Mouse (Mus musculus) limb, embryonic 12.5 days (tissue): ENCODE data around the gene Lats2. TPM values are rescaled to one million over a fixed set of nuclear protein-coding genes. Genes with fewer than 3 reads are reported as not detected.
"Not testable (repeated sequence)": the region's sequence is repeated elsewhere in the genome, so short reads cannot be mapped to it uniquely, and the experiment has no call there.

ENCODE experiments used
- ATAC-seq: fragments of 200-750 bp; cut with Nextera tagmentation; 2 replicates; pipeline ENCODE4 v1.8.0; 2017; ENCODE audit warnings: low read depth, moderate TSS enrichment; ENCODE audit not compliant: insufficient number of reproducible peaks, insufficient read depth, low FRiP score, low TSS enrichment
- H3K27ac ChIP-seq: fragments of 300-500 bp; sonication (generic); 2 replicates; pipeline ENCODE4 v1.5.1; 2016; ENCODE audit warnings: mild to moderate bottlenecking, moderate library complexity
- H3K27me3 ChIP-seq: fragments of 300-500 bp; sonication (generic); 2 replicates; pipeline ENCODE4 v1.6.1; 2016; ENCODE audit warnings: mild to moderate bottlenecking, moderate library complexity
- H3K36me3 ChIP-seq: fragments of 300-500 bp; sonication (generic); 2 replicates; pipeline ENCODE4 v1.6.1; 2016; ENCODE audit warnings: mild to moderate bottlenecking, moderate library complexity
- H3K4me1 ChIP-seq: fragments of 300-500 bp; sonication (generic); replicated peaks from 2 replicates; pipeline ENCODE4 v1.6.1; 2016
- H3K4me2 ChIP-seq: fragments of 300-500 bp; sonication (generic); 2 replicates; pipeline ENCODE4 v1.6.1; 2016; ENCODE audit warnings: mild to moderate bottlenecking, moderate library complexity
- H3K4me3 ChIP-seq: fragments of 300-500 bp; sonication (generic); replicated peaks from 2 replicates; pipeline ENCODE4 v1.5.1; 2016; ENCODE audit warnings: mild to moderate bottlenecking
- H3K9ac ChIP-seq: fragments of 300-500 bp; sonication (generic); replicated peaks from 2 replicates; pipeline ENCODE4 v1.6.1; 2016; ENCODE audit warnings: mild to moderate bottlenecking, moderate library complexity
- H3K9me3 ChIP-seq: fragments of 300-500 bp; sonication (generic); 2 replicates; pipeline ENCODE4 v1.6.1; 2016; ENCODE audit warnings: mild to moderate bottlenecking, moderate library complexity
- WGBS: fragments of 180-500 bp; shearing (Covaris S2); methylation state at CpG from one replicate; pipeline ENCODE4 v1.1.7; 2016; 5-methylcytosine and 5-hydroxymethylcytosine counted together
- polyA plus RNA-seq: library from polyadenylated mRNA; unstranded; fragments of >200 nt; fragmentation: Nextera tagmentation; extraction: Ambion mirVana; gene quantifications from 2 replicates; pipeline ENCODE4 v1.2.1, GENCODE M21; 2016

Lats2 gene
- polyA plus RNA-seq, 1 experiment from 2014 or later: 29.6 TPM

DNA sequence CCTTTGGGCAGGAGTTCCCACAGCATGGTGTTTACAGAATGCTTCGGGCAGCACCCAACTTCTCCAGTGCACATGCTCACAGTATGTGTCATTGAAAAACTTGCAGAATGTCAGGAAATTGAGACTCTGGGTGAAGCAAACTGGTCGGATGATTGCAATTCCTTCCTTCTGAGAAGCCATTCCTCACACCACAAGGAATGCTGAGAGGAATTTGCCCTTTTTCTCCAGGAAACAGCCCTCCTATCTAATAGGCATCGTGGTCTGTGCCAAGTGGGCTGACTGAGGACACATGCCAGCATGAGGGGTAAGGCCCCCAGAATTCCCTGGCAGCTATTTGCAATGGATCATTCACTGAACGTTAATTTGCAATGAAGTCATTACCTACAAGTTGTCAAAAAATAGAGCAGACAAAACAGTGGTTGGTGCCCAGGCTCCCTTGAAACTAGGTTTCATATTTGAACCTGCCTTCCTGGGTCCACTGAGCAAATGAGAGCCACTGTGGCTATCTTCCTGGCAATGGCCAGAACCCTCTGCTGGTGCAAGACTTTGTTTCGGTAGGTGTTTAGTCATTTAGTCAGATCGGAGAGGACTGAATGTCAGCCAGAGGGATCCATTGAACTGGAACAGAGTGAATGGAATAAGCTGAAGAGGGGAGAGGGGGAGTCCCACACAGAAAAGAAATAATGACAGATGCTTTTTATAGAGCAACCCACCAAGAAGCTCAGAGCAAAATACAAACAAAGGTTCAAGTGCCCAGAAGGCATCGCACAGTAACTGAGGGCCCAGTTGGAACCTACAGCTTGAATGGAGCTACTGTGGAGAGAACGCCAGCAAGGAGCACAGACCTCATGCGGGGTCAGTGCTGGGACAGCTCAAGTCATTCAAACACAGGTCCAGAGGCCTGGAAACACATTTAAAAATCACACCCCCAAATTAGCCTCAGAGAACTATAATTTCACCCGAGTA lies 2.5 kb upstream of the Lats2 start:
- no peak for ATAC-seq
- WGBS: 75% methylated on average over 10 of the region's 10 CpGs
- Histone ChIP-seq H3K27me3 (no peaks in the 10 kb centered on the region), H3K9me3 (no peaks in the 10 kb centered on the region), H3K36me3 (no peaks in the 10 kb centered on the region), H3K4me2 (no peak overlapping the region), H3K4me1 (peaks cover 3% of the 10 kb centered on the region; the same call in 1 of the 2 replicates), H3K4me3 (no peak overlapping the region), H3K9ac (no peak overlapping the region), H3K27ac (no peak overlapping the region; the same call in 1 of the 2 replicates)

DNA sequence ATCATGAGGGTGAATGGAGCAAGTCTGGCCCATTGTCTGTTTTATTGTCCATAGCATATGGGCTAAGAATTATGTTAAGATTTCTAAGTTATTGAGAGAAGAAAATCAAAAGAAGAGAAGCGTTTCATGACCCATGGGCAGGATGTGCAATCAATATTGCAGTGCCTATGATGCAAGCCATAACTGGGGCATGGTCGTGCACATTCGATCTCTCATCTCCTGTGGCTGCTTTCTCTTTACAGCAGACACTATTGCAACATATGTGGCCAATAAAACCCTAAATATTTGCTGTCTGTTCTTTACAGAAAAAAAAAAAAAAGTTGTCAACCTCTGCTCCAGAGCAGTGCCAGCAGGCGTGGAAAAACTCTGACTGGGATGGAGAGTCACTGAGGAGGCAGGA lies 2.1 kb downstream of the Lats2 start:
- Histone ChIP-seq H3K36me3 (no peaks in the 10 kb centered on the region), H3K4me2 (no peak overlapping the region), H3K9me3 (no peaks in the 10 kb centered on the region), H3K9ac (no peak overlapping the region), H3K27ac (no peak overlapping the region), H3K4me3 (no peak overlapping the region), H3K4me1 (peaks cover 3% of the 10 kb centered on the region; the same call in 1 of the 2 replicates), H3K27me3 (no peaks in the 10 kb centered on the region)
- 75% methylated on average over 4 of the region's 4 CpGs for WGBS
- no peak for ATAC-seq

DNA sequence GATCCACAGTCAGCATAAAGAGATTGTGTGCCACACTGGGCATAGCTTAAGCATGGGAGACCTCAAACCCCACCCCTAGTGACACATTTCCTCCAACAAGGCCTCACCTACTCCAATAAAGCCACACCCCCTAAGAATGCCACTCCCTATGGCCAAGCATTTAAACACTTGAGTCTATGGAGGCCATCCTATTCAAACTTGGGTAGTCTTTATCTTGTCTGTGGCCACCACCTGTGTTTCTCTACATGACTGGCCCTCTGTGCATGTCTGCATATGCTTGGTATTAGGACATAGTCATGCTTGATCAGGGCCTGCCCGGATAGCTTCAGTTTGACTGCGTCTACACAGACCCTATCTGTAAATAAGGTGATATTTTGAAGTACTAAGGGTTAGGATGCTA lies 2.5 kb downstream of the Lats2 start:
- peaks cover 3% of the 10 kb centered on the region; the same call in 1 of the 2 replicates for H3K4me1 ChIP-seq
- ATAC-seq: no peak
- no peaks in the 10 kb centered on the region for H3K27me3 ChIP-seq
- no peak overlapping the region for H3K27ac ChIP-seq
- 92% methylated on average over 2 of the region's 2 CpGs for WGBS
- H3K4me2 ChIP-seq: no peak overlapping the region
- no peaks in the 10 kb centered on the region for H3K9me3 ChIP-seq
- no peak overlapping the region for H3K9ac ChIP-seq
- no peaks in the 10 kb centered on the region for H3K36me3 ChIP-seq
- H3K4me3 ChIP-seq: no peak overlapping the region

DNA sequence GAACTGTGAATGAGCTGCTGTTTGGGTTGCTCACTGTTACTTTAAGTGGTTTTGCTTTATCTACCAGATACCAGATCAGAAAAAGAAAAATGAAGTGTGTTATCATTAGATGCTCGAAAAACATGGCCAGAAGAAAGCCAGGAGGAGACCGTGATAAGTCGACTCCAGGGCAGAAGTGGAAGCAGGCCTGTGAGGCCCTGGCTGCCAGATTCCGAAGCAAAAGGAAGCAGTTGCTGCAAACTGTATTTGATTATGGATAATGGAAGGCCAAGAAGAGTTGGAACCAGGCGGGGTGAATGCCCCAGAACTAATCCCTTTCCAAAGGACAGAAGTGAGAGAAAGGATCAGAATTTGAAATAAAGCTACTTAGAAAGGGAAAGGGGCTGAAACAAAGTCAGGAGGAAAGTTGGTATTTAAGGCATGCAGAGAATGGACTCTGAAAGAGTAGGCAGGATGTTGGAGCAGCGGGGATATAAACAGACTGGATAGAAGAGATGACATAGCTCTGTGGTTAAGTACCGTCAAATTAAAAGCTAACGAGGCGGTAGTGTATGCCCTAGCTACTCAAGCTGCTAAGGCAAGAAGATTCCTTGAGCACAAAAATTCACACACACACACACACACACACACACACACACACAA lies 4.7 kb downstream of the Lats2 start:
- Histone ChIP-seq H3K9me3 (no peaks in the 10 kb centered on the region), H3K27me3 (no peaks in the 10 kb centered on the region), H3K27ac (no peak overlapping the region), H3K9ac (no peak overlapping the region), H3K36me3 (no peaks in the 10 kb centered on the region), H3K4me1 (no peaks in the 10 kb centered on the region; the same call in 1 of the 2 replicates), H3K4me2 (no peak overlapping the region), H3K4me3 (no peak overlapping the region)
- ATAC-seq: no peak
- 38% methylated on average over 9 of the region's 9 CpGs for WGBS

DNA sequence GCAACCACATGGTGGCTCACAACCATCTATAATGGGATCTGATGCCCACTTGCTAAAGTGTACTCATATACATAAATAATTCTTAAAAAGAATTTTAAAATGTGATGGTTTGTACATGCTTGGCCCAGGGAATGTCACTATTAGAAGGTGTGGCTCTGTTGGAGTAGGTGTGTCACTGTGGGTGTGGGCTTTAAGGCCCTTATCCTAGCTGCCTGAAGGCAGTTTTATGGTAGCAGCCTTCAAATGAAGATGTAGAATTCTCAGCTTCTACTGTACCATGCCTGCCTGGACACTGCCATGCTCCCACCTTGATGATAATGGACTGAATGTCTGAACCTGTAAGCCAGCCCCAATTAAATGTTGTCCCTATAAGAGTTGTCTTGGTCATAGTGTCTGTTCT lies 7.2 kb downstream of the Lats2 start:
- not testable (repeated sequence) for H3K27ac ChIP-seq, H3K36me3 ChIP-seq, H3K4me2 ChIP-seq, H3K4me1 ChIP-seq, H3K4me3 ChIP-seq, H3K27me3 ChIP-seq, H3K9me3 ChIP-seq, ATAC-seq, H3K9ac ChIP-seq

DNA sequence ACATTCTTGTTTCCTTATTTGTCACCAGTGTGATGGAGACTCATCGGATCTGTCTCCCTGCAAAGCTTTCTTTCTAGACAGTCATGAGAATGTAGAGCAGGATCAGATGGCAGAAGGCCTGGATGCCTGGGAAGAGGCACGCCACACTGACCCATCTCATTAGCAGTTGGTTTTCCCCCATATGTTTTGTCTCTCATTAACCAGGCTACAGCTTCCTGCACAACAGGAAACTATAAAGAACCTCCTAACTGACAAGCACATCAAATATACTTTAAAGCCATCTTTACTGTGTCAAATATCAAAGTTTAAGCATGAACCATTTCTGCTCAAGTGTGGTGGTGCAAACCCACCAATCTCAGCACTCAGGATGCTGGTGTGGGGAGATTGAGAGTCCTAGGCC lies 8.7 kb downstream of the Lats2 start:
- WGBS: 38% methylated on average over 2 of the region's 2 CpGs
- H3K9ac ChIP-seq: no peak overlapping the region
- no peak overlapping the region for H3K4me3 ChIP-seq
- H3K36me3 ChIP-seq: no peaks in the 10 kb centered on the region
- no peak overlapping the region for H3K27ac ChIP-seq
- ATAC-seq: no peak
- H3K27me3 ChIP-seq: no peaks in the 10 kb centered on the region
- H3K9me3 ChIP-seq: no peaks in the 10 kb centered on the region
- peaks cover 4% of the 10 kb centered on the region for H3K4me1 ChIP-seq
- H3K4me2 ChIP-seq: no peak overlapping the region

DNA sequence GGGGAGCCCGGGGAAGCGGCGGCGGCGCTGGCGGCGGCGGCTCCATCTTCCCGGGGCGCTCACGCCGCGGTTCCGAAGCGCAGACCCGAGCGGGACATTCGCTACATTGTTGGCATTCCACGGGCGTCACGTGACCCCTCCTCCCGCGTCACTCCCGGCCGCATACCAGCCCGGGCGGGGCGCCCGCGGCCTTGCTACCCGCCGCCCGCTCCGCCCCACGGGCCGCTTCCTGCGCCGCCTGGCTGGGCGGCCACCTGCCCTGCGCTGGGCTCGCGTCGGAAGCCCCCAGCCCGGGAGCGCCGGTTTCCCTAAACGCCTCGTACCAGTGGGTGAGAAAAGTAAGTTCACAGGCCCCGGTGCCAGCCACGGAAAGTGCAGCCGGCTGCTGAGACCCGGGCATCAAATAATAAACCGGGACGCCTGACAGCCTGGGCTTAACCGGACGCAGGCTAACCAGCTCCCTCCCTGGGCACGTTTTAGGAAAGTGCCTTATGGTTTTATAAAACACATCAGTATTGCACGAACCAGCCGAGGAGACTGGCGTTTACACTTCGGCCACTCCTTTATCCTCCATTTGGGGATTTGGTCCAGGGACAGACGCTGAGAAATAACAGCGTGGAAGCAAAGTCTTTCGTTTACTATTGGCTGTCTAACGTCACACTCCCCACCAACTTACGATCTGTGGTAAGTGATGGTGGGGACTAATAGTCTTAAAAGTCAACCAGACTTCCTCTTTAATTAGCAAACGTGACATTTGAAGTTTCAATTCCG lies 12.0 kb downstream of the Lats2 start, which contains the start of gene Gm49361:
TSS of gene Gm49361 (minus strand) at position 103 of the 771 bp plus-strand sequence.
- Histone ChIP-seq H3K4me3 (peak within 1 kb of the TSS; percentile 97), H3K9ac (peak within 1 kb of the TSS; percentile 98), H3K9me3 (no peaks in the 10 kb centered on the region), H3K4me2 (peak within 1 kb of the TSS; percentile 62), H3K4me1 (peaks cover 30% of the 10 kb centered on the region), H3K36me3 (no peaks in the 10 kb centered on the region), H3K27ac (peak within 1 kb of the TSS; percentile 96), H3K27me3 (no peaks in the 10 kb centered on the region)
- under 1% methylated on average over 67 of the region's 68 CpGs for WGBS
- peak; percentile 88 for ATAC-seq

DNA sequence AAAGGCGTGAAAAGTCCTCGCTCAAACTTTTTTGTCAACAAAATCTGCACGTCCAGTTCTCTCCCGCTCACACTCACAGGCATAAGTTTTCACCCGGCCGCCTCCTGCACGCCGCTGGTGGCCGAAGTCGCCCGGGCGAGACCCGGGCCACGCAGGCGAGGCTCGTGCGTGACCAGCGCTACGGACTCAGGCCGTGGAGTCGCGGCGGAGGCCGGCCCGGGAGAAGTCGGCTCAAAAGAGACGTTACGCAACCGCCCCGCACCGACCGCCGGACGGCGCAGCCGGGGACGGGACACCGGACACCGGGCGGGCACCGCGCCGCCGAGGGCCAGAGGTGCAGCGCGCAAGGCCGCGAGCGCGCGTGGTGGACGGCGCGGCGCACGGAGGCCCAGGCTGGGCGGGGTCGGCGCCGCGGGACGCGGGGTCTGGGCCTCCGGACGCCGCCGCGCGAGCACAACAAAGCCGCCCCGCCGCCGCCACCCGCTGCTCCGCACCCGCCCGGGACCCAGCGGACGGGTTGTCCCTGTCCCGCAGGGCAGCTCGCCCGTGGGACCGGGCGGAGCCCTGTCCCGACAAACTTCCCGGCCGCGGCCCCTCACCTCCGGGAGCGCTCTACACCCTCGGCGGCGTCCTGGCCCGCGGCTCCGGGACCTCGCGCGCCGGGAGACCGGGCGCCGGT lies 12.8 kb downstream of the Lats2 start:
- Histone ChIP-seq H3K4me1 (peaks cover 30% of the 10 kb centered on the region), H3K4me2 (peak overlapping the region; percentile 62), H3K4me3 (peak overlapping the region; percentile 97), H3K9ac (peak overlapping the region; percentile 98), H3K27me3 (no peaks in the 10 kb centered on the region), H3K9me3 (no peaks in the 10 kb centered on the region), H3K36me3 (no peaks in the 10 kb centered on the region), H3K27ac (peak overlapping the region; percentile 96)
- peak; percentile 43 for ATAC-seq
- WGBS: under 1% methylated on average over 100 of the region's 103 CpGs

DNA sequence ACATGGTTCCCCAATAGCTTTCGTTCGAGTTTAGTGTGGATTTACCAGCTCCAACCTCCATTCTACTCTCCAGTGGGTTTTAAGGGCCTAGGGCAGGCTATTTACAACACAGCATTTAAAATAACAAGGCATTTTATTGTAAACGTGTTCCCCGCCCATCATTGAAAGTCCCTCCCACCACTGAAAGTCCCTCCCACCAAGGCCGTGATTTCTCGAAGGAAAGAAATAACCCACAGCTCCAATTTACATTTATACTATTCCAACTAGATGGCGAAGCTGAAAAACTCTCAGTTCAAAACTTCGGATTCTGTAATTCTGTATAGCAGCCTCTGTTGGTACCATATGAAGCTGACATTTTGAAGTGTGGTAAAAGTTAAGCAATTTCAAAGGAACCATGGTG lies 13.6 kb downstream of the Lats2 start:
- Histone ChIP-seq H3K27ac (peak overlapping the region; percentile 96), H3K9ac (peak overlapping the region; percentile 98; the same call in 1 of the 2 replicates), H3K4me2 (peak overlapping the region; percentile 62), H3K9me3 (no peaks in the 10 kb centered on the region), H3K4me1 (peaks cover 30% of the 10 kb centered on the region), H3K4me3 (peak overlapping the region; percentile 97), H3K27me3 (no peaks in the 10 kb centered on the region), H3K36me3 (no peaks in the 10 kb centered on the region)
- under 1% methylated on average over 8 of the region's 8 CpGs for WGBS
- ATAC-seq: no peak

DNA sequence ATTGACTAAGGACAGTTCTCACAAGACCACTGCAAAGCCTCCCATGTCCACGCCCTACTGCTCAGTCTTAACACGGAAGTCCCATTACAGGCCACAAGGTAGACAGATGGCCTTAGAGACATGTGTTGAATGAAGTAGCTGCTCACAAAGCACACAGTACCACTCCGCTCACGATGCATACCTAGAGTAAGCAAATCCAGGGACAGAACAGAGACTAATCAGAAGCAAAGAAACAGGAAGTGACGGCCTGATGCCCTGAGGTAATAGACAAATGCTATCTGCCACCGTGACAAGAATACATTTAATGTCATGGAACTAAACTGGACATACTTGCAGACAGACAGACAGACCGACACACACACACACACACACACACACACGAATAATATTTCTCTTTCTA lies 17.5 kb downstream of the Lats2 start:
- H3K27ac ChIP-seq: no peak overlapping the region
- H3K27me3 ChIP-seq: no peaks in the 10 kb centered on the region
- 84% methylated on average over 8 of the region's 8 CpGs for WGBS
- H3K9ac ChIP-seq: no peak overlapping the region
- H3K4me2 ChIP-seq: no peak overlapping the region
- no peaks in the 10 kb centered on the region for H3K9me3 ChIP-seq
- H3K4me3 ChIP-seq: no peak overlapping the region
- peaks cover 19% of the 10 kb centered on the region; the same call in 1 of the 2 replicates for H3K36me3 ChIP-seq
- no peak for ATAC-seq
- peaks cover 39% of the 10 kb centered on the region for H3K4me1 ChIP-seq
